10 mouse cellular contexts compared by ENCODE assay signal in genomic region chr13:46043568-46043967, GRCm38 (mm10).
A peak's percentile ranks its signal among the peaks of the same experiment; 100 is the strongest.
DNase-seq lines count a peak whose midpoint lies in the region; ATAC-seq and TF ChIP-seq lines count a peak whose summit lies in the region.
"Had no signal": no experiment of that assay in that cellular context is flagged by ENCODE, and none has a peak within 500 bp of the region (broad histone marks: within the 10 kb centered on the region; RNA-seq: fewer than 3 reads in every experiment).

No protein-coding gene starts in this region.

- H3K36me3 ChIP-seq in forebrain, embryonic 10.5 days (replicated peaks) = no peaks in the 10 kb centered on the region
- H3K36me3 ChIP-seq in forebrain, embryonic 16.5 days (ENCODE audit: control insufficient read depth, insufficient read depth) = no peaks in the 10 kb centered on the region
- H3K36me3 ChIP-seq in liver, embryonic 15.5 days (replicated peaks) = no peaks in the 10 kb centered on the region
- H3K36me3 ChIP-seq in midbrain, postnatal 0 days (ENCODE audit: insufficient read depth, low read length) = no peaks in the 10 kb centered on the region
- H3K36me3 ChIP-seq: embryonic facial prominence, embryonic 12.5 days; limb, embryonic 12.5 days had no signal

- 0 out of 2 replicates have a peak overlapping the region, but pooled peaks have one; percentile 12 for H3K27ac ChIP-seq in forebrain, embryonic 10.5 days
- no peak overlapping the region for H3K27ac ChIP-seq in forebrain, embryonic 16.5 days (ENCODE audit: low read length)
- no peak overlapping the region; the same call in 1 of the 2 replicates for H3K27ac ChIP-seq in bone marrow, adult 2 months (ENCODE audit: control insufficient read depth, insufficient read depth, low read depth, low read length, poor library complexity)
- H3K27ac ChIP-seq in liver, embryonic 15.5 days (replicated peaks) = no peak overlapping the region
- no peak overlapping the region for H3K27ac ChIP-seq in midbrain, postnatal 0 days (ENCODE audit: low read depth, low read length)
- H3K27ac ChIP-seq: embryonic facial prominence, embryonic 12.5 days; limb, embryonic 12.5 days had no signal

- no peak for ATAC-seq in forebrain, embryonic 16.5 days
- no peak for ATAC-seq in liver, embryonic 15.5 days (ENCODE audit: insufficient read depth)
- no peak for ATAC-seq in midbrain, postnatal 0 days (ENCODE audit: low FRiP score)

- 87% methylated on average over 12 of the region's 12 CpGs for WGBS in forebrain, embryonic 10.5 days
- 59% methylated on average over 12 of the region's 12 CpGs for WGBS in forebrain, embryonic 16.5 days
- WGBS in bone marrow, adult 2 months = 62% methylated on average over 12 of the region's 12 CpGs
- WGBS in liver, embryonic 15.5 days (ENCODE audit: insufficient replicate concordance) = 49% methylated on average over 12 of the region's 12 CpGs
- 65% methylated on average over 12 of the region's 12 CpGs for WGBS in midbrain, postnatal 0 days

- H3K4me1 ChIP-seq in forebrain, embryonic 10.5 days = peaks cover 51% of the 10 kb centered on the region
- H3K4me1 ChIP-seq in forebrain, embryonic 16.5 days (replicated peaks; ENCODE audit: control insufficient read depth, insufficient read depth, low read length) = peaks cover 40% of the 10 kb centered on the region
- H3K4me1 ChIP-seq in bone marrow, adult 2 months (ENCODE audit: control insufficient read depth, insufficient read depth, low read length) = no peaks in the 10 kb centered on the region
- H3K4me1 ChIP-seq in liver, embryonic 15.5 days (replicated peaks) = no peaks in the 10 kb centered on the region
- peaks cover 4% of the 10 kb centered on the region; the same call in 1 of the 2 replicates for H3K4me1 ChIP-seq in midbrain, postnatal 0 days (ENCODE audit: insufficient read depth, low read length)
- H3K4me1 ChIP-seq: embryonic facial prominence, embryonic 12.5 days had no signal

- no peak overlapping the region for H3K4me2 ChIP-seq in forebrain, embryonic 16.5 days (ENCODE audit: low read length)
- H3K4me2 ChIP-seq in liver, embryonic 15.5 days = peak overlapping the region; percentile 36
- H3K4me2 ChIP-seq in midbrain, postnatal 0 days (ENCODE audit: low read depth, low read length, poor library complexity, severe bottlenecking) = no peak overlapping the region
- H3K4me2 ChIP-seq: embryonic facial prominence, embryonic 12.5 days; limb, embryonic 12.5 days had no signal

- H3K9me3 ChIP-seq in forebrain, embryonic 10.5 days = no peaks in the 10 kb centered on the region
- no peaks in the 10 kb centered on the region for H3K9me3 ChIP-seq in forebrain, embryonic 16.5 days (ENCODE audit: control insufficient read depth, low read length)
- no peaks in the 10 kb centered on the region for H3K9me3 ChIP-seq in liver, embryonic 15.5 days (replicated peaks)
- no peaks in the 10 kb centered on the region for H3K9me3 ChIP-seq in midbrain, postnatal 0 days (ENCODE audit: low read length)
- H3K9me3 ChIP-seq: embryonic facial prominence, embryonic 12.5 days; limb, embryonic 12.5 days had no signal

- H3K4me3 ChIP-seq in forebrain, embryonic 10.5 days = no peak overlapping the region
- no peak overlapping the region for H3K4me3 ChIP-seq in forebrain, embryonic 16.5 days (replicated peaks; ENCODE audit: low read length)
- peak overlapping the region; percentile 34 for H3K4me3 ChIP-seq in bone marrow, adult 2 months (replicated peaks; ENCODE audit: control insufficient read depth, low read depth, low read length)
- H3K4me3 ChIP-seq in liver, embryonic 15.5 days (replicated peaks) = no peak overlapping the region
- no peak overlapping the region for H3K4me3 ChIP-seq in midbrain, postnatal 0 days (ENCODE audit: low read depth, low read length)
- H3K4me3 ChIP-seq: embryonic facial prominence, embryonic 12.5 days; limb, embryonic 12.5 days had no signal

- no peak for TF ChIP-seq POLR2A in bone marrow, adult 2 months (IDR thresholded peaks at IDR 0.05; ENCODE audit: borderline replicate concordance, control insufficient read depth, low read depth, low read length)

- no peak for DNase-seq in forebrain, embryonic 10.5 days (ENCODE audit: extremely low spot score, low spot score)
- DNase-seq in layer of hippocampus, adult 8-10 months (ENCODE audit: low spot score in 2 of 2) = peak; percentile 48 to 51
- no peak for DNase-seq in layer of hippocampus, postnatal 10 days (ENCODE audit: low spot score in 2 of 2)
- no peak for DNase-seq in midbrain, postnatal 0 days (ENCODE audit: low spot score)
- DNase-seq in spleen, postnatal 14 days (ENCODE audit: low spot score in 2 of 2) = no peak

- H3K27me3 ChIP-seq in forebrain, embryonic 10.5 days (ENCODE audit: poor library complexity, severe bottlenecking) = no peaks in the 10 kb centered on the region
- no peaks in the 10 kb centered on the region for H3K27me3 ChIP-seq in forebrain, embryonic 16.5 days (replicated peaks; ENCODE audit: control insufficient read depth, insufficient read depth, low read length)
- no peaks in the 10 kb centered on the region for H3K27me3 ChIP-seq in liver, embryonic 15.5 days
- H3K27me3 ChIP-seq in midbrain, postnatal 0 days (ENCODE audit: insufficient read depth, low read length) = no peaks in the 10 kb centered on the region
- H3K27me3 ChIP-seq: embryonic facial prominence, embryonic 12.5 days; limb, embryonic 12.5 days had no signal

- H3K9ac ChIP-seq in forebrain, embryonic 16.5 days (replicated peaks; ENCODE audit: low read depth, low read length) = no peak overlapping the region
- H3K9ac ChIP-seq in liver, embryonic 15.5 days = no peak overlapping the region
- H3K9ac ChIP-seq in midbrain, postnatal 0 days (replicated peaks; ENCODE audit: low read length, poor library complexity, severe bottlenecking) = no peak overlapping the region
- H3K9ac ChIP-seq: embryonic facial prominence, embryonic 12.5 days; limb, embryonic 12.5 days had no signal

- TF ChIP-seq CTCF in bone marrow, adult 2 months (IDR thresholded peaks at IDR 0.05; ENCODE audit: control insufficient read depth, insufficient read depth, low read length) = no peak
- no peak for TF ChIP-seq CTCF in midbrain, postnatal 0 days (IDR thresholded peaks at IDR 0.05)

Comparison
In these comparisons a context has a peak if more than half of its experiments do, and no peak if none do; other contexts are left out.
1. DNase-seq: peak in layer of hippocampus, adult 8-10 months (2 of 2); none in forebrain, embryonic 10.5 days (single experiment), layer of hippocampus, postnatal 10 days (0 of 2), midbrain, postnatal 0 days (single experiment) and spleen, postnatal 14 days (0 of 2).